Mouse (Mus musculus): ENCODE data around the gene Tmem184b. TPM values are rescaled to one million over a fixed set of nuclear protein-coding genes. Genes with fewer than 3 reads are reported as not detected.

The Tmem184b gene
- 32.7 and 33.5 TPM in 2 replicates for polyA plus RNA-seq (2014; fragmentation: Nextera tagmentation; extraction: Ambion mirVana)

DNA sequence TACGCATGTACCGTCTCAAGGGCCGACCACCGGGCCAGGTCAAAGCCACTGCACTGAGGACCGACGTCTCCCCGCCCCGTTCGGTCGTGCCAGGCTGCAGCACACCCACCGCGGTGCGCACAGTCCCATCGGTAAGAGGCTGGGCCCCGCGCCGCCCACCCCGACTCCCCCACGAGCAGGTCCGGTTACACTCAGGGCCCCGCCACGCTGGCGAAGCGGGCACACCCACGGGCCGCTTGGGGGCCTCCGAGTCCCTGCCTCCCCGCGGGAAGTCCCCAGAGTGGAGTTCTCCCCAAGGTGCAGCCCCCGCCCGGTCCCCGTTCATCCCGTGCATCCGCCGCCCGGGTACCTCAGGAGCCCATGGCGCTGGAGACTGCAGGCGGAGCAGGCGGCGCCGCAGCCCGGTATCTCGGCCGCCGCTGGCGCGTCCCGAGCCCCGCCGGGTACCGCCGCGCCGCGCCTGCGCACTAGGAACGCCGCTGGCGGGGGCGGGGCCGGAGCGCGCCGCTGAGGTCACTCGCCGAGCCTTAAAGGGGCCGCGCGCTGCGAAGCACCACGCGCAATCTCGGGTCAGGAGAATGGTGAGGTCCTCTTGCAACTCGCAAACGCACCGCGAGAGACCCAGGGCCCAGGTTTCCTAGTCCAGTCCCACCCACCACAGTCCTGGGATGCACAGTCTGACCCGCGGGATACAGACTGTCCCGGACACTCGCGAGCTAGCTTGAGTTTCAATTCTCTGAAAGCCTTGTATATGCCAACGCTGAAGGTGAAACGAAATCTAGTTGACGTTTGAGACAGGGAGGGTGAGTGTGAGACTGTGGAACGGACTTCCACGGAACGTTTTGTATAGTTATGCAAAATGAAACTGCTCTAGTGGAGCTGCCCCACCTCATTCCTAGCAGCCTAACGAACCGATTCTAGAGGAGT, at the start of gene Tmem184b:
Gene Tmem184b, minus strand, starts transcription at position 734 of the 927 bp plus-strand sequence.
- no peaks in the 10 kb centered on the region for H3K36me3 ChIP-seq (ENCODE audit: control insufficient read depth, insufficient read depth, low read length)
- H3K9ac ChIP-seq (ENCODE audit: low read depth, low read length): peak within 1 kb of the TSS; percentile 90
- peaks cover 5% of the 10 kb centered on the region for H3K4me1 ChIP-seq (replicated peaks; ENCODE audit: control insufficient read depth, insufficient read depth, low read length)
- peak; percentile 96 for DNase-seq (ENCODE audit: low spot score)
- no peak within 1 kb of the TSS for H3K27ac ChIP-seq (ENCODE audit: low read depth, low read length)
- peak within 1 kb of the TSS; percentile 86 for H3K4me2 ChIP-seq (replicated peaks; ENCODE audit: low read depth, low read length)
- peak; percentile 89 for ATAC-seq (ENCODE audit: low FRiP score)
- no peaks in the 10 kb centered on the region for H3K9me3 ChIP-seq (ENCODE audit: control insufficient read depth, low read length)
- peak within 1 kb of the TSS; percentile 96 for H3K4me3 ChIP-seq (ENCODE audit: low read depth, low read length)
- WGBS: under 1% methylated on average over 87 of the region's 90 CpGs
- no peaks in the 10 kb centered on the region for H3K27me3 ChIP-seq (ENCODE audit: control insufficient read depth, insufficient read depth, low read length)

DNA sequence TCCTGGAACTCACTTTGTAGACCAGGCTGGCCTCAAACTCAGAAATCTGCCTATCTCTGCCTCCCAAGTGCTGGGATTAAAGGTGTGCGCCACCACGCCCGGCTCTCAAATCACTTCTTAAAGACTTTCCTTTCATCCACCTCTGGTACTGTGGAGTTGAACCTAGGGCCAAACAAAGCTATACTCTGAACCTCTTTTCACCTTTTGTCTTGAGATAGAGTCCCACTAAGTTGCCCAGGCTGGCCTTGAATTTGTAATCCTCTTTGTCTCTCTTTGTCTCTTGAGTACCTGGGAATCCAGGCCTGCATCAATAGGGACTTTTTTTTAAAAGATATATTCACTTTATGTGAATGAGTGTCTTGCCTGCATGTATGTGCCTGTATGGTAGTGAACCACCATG, 44.7 kb upstream of the Tmem184b start:
- Histone ChIP-seq H3K36me3 (ENCODE audit: control insufficient read depth, insufficient read depth, low read length) (no peaks in the 10 kb centered on the region), H3K4me3 (ENCODE audit: low read depth, low read length) (no peak overlapping the region), H3K27me3 (ENCODE audit: control insufficient read depth, insufficient read depth, low read length) (no peaks in the 10 kb centered on the region), H3K27ac (ENCODE audit: low read depth, low read length) (no peak overlapping the region), H3K9ac (ENCODE audit: low read depth, low read length) (no peak overlapping the region), H3K9me3 (ENCODE audit: control insufficient read depth, low read length) (no peaks in the 10 kb centered on the region), H3K4me2 (replicated peaks; ENCODE audit: low read depth, low read length) (no peak overlapping the region), H3K4me1 (replicated peaks; ENCODE audit: control insufficient read depth, insufficient read depth, low read length) (0 out of 2 replicates have a peak, but pooled peaks cover 1% of the 10 kb centered on the region)
- 91% methylated on average over 3 of the region's 3 CpGs for WGBS
- ATAC-seq (ENCODE audit: low FRiP score) (no peak), DNase-seq (ENCODE audit: low spot score) (no peak)

DNA sequence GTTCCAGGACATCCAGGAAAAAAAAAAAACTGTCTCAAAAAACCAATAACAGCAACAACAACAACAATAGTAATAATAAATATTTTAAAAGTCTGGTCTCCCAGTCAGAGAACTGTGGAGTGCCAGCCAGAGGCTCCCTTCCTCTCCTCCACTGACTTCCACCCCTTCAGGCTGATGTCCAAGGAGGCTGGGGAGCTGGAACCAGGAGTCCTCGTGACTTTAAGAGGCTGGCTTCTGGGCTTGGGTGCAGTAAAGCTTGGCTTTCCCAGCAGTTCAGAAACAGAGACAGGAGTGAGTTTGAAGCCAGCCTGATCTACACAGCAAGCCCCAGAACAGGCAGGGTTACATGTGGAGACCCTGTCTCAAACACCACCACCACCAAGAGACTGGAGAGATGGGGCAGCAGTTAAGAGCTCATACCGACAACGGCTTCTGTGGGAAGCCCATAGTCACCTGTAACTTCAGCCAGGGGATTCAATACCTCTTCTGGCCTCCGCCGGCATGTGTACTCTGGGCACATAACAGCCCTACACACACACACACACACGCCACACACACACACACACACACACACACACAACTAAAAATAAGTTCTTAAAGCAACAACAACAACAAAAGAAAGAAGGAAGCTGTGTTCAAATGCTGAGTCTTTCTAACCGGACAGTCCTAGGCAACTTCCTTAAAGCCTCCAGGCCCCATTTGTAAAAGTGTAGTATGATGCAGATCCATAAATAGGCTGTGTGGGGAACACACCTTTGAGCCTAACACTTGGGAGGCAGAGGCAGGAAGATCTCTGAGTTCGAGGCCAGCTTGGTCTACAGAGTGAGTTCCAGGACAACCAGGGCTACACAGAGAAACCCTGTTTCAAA, 42.7 kb upstream of the Tmem184b start:
- WGBS: 78% methylated on average over 8 of the region's 8 CpGs
- DNase-seq (ENCODE audit: low spot score): no peak
- Histone ChIP-seq H3K36me3 (ENCODE audit: control insufficient read depth, insufficient read depth, low read length) (no peaks in the 10 kb centered on the region), H3K9me3 (ENCODE audit: control insufficient read depth, low read length) (no peaks in the 10 kb centered on the region), H3K9ac (ENCODE audit: low read depth, low read length) (no peak overlapping the region), H3K4me2 (replicated peaks; ENCODE audit: low read depth, low read length) (no peak overlapping the region), H3K27ac (ENCODE audit: low read depth, low read length) (no peak overlapping the region), H3K4me1 (replicated peaks; ENCODE audit: control insufficient read depth, insufficient read depth, low read length) (peaks cover 2% of the 10 kb centered on the region; the same call in 1 of the 2 replicates), H3K4me3 (ENCODE audit: low read depth, low read length) (no peak overlapping the region), H3K27me3 (ENCODE audit: control insufficient read depth, insufficient read depth, low read length) (no peaks in the 10 kb centered on the region)
- no peak for ATAC-seq (ENCODE audit: low FRiP score)

DNA sequence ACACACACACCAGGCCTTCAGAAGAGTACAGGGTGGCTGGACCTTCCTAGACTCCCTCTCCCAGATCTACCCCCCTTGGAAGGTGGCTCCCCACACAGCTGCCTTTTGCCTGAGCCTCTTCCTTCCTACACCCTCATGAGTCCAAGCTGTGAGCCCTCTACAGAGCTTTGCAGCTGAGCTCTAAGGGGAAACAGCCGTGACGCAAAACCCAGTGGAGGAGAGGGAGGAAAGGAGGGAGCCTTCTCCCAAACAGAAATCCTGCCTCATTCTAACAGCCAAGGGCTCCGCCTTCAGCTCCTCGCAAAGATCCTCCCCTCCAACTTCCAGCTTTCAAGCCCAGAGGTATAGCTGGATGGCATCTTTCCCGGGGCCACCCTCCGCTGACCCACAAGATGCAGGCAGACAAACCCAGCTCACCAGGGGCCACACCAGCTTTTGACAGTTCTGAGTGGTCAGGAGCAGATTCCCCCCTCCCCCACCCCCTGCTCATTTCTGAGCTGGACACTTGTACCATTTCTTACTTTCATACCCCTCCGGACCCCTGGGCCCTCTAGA, 40.6 kb upstream of the Tmem184b start:
- Histone ChIP-seq H3K9me3 (ENCODE audit: control insufficient read depth, low read length) (no peaks in the 10 kb centered on the region), H3K9ac (ENCODE audit: low read depth, low read length) (no peak overlapping the region)

DNA sequence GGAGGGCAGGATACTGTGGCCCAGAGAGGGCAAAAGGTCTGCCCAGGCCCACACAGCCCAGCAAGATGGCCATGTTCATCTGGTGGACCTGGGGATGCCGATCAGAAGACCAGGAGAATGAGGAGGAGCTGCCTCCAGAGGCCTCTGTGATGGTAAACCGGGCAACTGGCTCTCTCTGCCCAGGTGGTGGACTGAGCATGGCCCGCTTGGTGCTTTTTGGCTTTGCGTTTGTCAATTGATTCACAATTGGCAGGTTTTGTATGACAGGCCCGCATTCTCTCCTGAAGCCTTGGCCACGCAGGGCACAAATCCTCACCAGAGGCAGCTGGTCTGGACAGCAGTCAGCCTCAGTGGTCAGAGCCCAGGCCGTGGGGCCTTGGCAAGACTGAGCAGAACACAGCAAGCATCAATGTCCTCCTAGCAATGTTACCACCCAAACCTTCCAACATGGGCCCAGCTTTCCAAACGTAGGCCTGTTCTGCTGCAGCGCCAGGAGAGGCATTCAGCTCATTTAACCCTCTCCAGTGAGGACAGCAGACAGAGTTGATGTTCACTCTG, 39.7 kb upstream of the Tmem184b start:
- Histone ChIP-seq H3K4me3 (ENCODE audit: low read depth, low read length) (no peak overlapping the region), H3K27ac (ENCODE audit: low read depth, low read length) (no peak overlapping the region), H3K4me2 (replicated peaks; ENCODE audit: low read depth, low read length) (no peak overlapping the region), H3K9me3 (ENCODE audit: control insufficient read depth, low read length) (no peaks in the 10 kb centered on the region), H3K9ac (ENCODE audit: low read depth, low read length) (peak overlapping the region; percentile 100; the same call in 1 of the 2 replicates), H3K36me3 (ENCODE audit: control insufficient read depth, insufficient read depth, low read length) (no peaks in the 10 kb centered on the region; the same call in 1 of the 2 replicates), H3K27me3 (ENCODE audit: control insufficient read depth, insufficient read depth, low read length) (no peaks in the 10 kb centered on the region), H3K4me1 (replicated peaks; ENCODE audit: control insufficient read depth, insufficient read depth, low read length) (peaks cover 18% of the 10 kb centered on the region)
- no peak for ATAC-seq (ENCODE audit: low FRiP score)
- no peak for DNase-seq (ENCODE audit: low spot score)
- 82% methylated on average over 9 of the region's 9 CpGs for WGBS

More for the DNA sequence above, 40.6 kb upstream of the Tmem184b start:
- H3K36me3 ChIP-seq (ENCODE audit: control insufficient read depth, insufficient read depth, low read length): no peaks in the 10 kb centered on the region
- ATAC-seq (ENCODE audit: low FRiP score) (no peak), DNase-seq (ENCODE audit: low spot score) (no peak)
- H3K4me1 ChIP-seq (replicated peaks; ENCODE audit: control insufficient read depth, insufficient read depth, low read length): peaks cover 12% of the 10 kb centered on the region
- H3K27ac ChIP-seq (ENCODE audit: low read depth, low read length): no peak overlapping the region
- WGBS: 61% methylated on average over 7 of the region's 7 CpGs
- no peak overlapping the region for H3K4me2 ChIP-seq (replicated peaks; ENCODE audit: low read depth, low read length)
- no peak overlapping the region for H3K4me3 ChIP-seq (ENCODE audit: low read depth, low read length)
- no peaks in the 10 kb centered on the region for H3K27me3 ChIP-seq (ENCODE audit: control insufficient read depth, insufficient read depth, low read length)

DNA sequence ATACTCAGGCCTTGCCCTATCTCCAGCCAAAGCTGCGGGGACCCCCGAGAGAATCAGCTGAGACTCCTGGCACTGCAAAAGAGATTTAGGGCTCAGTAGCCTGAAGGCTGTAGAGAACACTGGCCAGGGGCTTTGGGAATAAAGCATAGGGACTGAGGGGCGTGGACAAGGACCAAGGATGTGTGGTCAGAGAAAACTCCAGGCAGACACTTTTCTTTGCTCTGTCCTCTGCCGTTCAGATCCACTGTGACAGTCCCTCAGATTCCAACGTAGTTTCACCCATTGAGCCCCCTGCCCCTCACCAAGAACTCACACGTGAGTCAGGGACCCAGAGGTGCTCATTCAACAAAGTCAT, 38.9 kb upstream of the Tmem184b start:
- WGBS: 1% methylated on average over 6 of the region's 6 CpGs

DNA sequence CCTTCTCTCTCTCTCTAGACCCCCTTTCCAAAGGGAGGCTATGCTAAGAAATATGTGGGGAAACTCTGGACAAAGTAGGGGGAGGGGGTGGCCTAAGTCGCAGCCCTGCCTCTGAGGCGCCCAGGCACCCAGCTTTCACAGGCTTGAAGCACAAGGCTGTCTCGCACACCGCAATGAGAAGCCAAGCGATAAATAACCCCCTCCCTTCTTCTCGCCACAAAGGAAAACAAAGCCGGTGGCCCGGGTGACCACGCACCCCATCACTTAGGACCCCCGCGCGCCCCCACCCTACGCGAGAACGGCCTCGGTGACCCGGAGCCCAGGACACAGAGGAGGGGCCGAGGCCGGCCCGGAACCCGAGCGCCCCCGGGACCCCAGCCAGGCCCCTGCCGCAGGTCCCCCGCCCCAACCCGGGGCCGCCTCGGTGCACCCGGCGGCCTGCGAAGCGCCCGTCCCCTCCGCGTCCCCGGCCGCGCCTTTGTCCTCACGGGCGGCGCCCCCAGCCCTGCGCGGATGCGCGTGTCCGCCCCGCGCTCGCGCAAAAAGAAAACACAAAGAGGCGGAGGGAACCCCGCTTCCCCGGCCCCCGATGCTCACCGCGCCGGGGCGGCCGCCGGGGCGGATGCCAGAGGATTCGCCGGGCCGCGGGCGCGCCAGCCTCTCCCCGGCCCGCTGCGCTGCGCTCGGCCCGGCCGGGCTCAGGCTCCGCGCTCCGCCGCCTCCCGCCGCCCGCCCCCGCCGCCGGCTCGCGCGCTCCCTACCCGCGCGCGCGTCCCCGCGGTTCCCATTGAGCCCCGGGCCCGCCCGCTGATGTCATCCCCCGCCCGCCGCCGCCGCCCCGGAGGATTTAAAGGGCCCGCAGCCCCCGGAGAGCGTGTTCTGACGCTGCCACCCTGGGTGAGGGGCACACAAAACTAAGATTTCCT, 38.2 kb upstream of the Tmem184b start:
- H3K27me3 ChIP-seq (ENCODE audit: control insufficient read depth, insufficient read depth, low read length): no peaks in the 10 kb centered on the region
- H3K4me1 ChIP-seq (replicated peaks; ENCODE audit: control insufficient read depth, insufficient read depth, low read length): peaks cover 20% of the 10 kb centered on the region
- no peaks in the 10 kb centered on the region for H3K9me3 ChIP-seq (ENCODE audit: control insufficient read depth, low read length)
- 2% methylated on average over 74 of the region's 107 CpGs for WGBS
- peak overlapping the region; percentile 97 for H3K4me3 ChIP-seq (ENCODE audit: low read depth, low read length)
- H3K9ac ChIP-seq (ENCODE audit: low read depth, low read length): peak overlapping the region; percentile 100
- peaks cover 7% of the 10 kb centered on the region for H3K36me3 ChIP-seq (ENCODE audit: control insufficient read depth, insufficient read depth, low read length)
- peak overlapping the region; percentile 99 for H3K27ac ChIP-seq (ENCODE audit: low read depth, low read length)
- DNase-seq (ENCODE audit: low spot score) (peak; percentile 88), ATAC-seq (ENCODE audit: low FRiP score) (peak; percentile 83)
- peak overlapping the region; percentile 91 for H3K4me2 ChIP-seq (replicated peaks; ENCODE audit: low read depth, low read length)

More for the DNA sequence above, 38.9 kb upstream of the Tmem184b start:
- Histone ChIP-seq H3K27ac (ENCODE audit: low read depth, low read length) (peak overlapping the region; percentile 99), H3K9ac (ENCODE audit: low read depth, low read length) (peak overlapping the region; percentile 100), H3K4me2 (replicated peaks; ENCODE audit: low read depth, low read length) (peak overlapping the region; percentile 91), H3K4me3 (ENCODE audit: low read depth, low read length) (peak overlapping the region; percentile 97), H3K4me1 (replicated peaks; ENCODE audit: control insufficient read depth, insufficient read depth, low read length) (peaks cover 20% of the 10 kb centered on the region), H3K27me3 (ENCODE audit: control insufficient read depth, insufficient read depth, low read length) (no peaks in the 10 kb centered on the region), H3K36me3 (ENCODE audit: control insufficient read depth, insufficient read depth, low read length) (peaks cover 7% of the 10 kb centered on the region), H3K9me3 (ENCODE audit: control insufficient read depth, low read length) (no peaks in the 10 kb centered on the region)
- DNase-seq (ENCODE audit: low spot score): no peak
- ATAC-seq (ENCODE audit: low FRiP score): peak; percentile 28; the same call in 1 of the 2 replicates

All from hindbrain, embryonic 11.5 days (tissue).